Mouse (Mus musculus) liver, embryonic 12.5 days (tissue): ENCODE measurements around the gene Adk. TPM values are rescaled to one million over a fixed set of nuclear protein-coding genes. Genes with fewer than 3 reads are reported as not detected.

Experiments
- ATAC-seq: fragments of 200-750 bp; cut with Nextera tagmentation; 2 replicates; pipeline ENCODE4 v1.8.0; 2017; ENCODE audit warnings: moderate number of reproducible peaks, mild to moderate bottlenecking, moderate library complexity
- H3K27ac ChIP-seq: fragments of 300-500 bp; sonication (generic); 2 replicates; pipeline ENCODE4 v1.5.1; 2016; ENCODE audit warnings: mild to moderate bottlenecking
- H3K27me3 ChIP-seq: fragments of 300-500 bp; sonication (generic); replicated peaks from 2 replicates; pipeline ENCODE4 v1.6.1; 2016; ENCODE audit warnings: mild to moderate bottlenecking, moderate library complexity
- H3K36me3 ChIP-seq: fragments of 300-500 bp; sonication (generic); 2 replicates; pipeline ENCODE4 v1.6.1; 2016; ENCODE audit warnings: mild to moderate bottlenecking, moderate library complexity
- H3K4me1 ChIP-seq: fragments of 300-500 bp; sonication (generic); 2 replicates; pipeline ENCODE4 v1.6.1; 2016
- H3K4me2 ChIP-seq: fragments of 300-500 bp; sonication (generic); 2 replicates; pipeline ENCODE4 v1.6.1; 2016; ENCODE audit warnings: mild to moderate bottlenecking, moderate library complexity
- H3K4me3 ChIP-seq: fragments of 300-500 bp; sonication (generic); 2 replicates; pipeline ENCODE4 v1.5.1; 2016; ENCODE audit warnings: mild to moderate bottlenecking, moderate library complexity
- H3K9ac ChIP-seq: fragments of 300-500 bp; sonication (generic); 2 replicates; pipeline ENCODE4 v1.6.1; 2016; ENCODE audit warnings: mild to moderate bottlenecking, moderate library complexity
- H3K9me3 ChIP-seq: fragments of 300-500 bp; sonication (generic); replicated peaks from 2 replicates; pipeline ENCODE4 v1.6.1; 2016; ENCODE audit warnings: mild to moderate bottlenecking, moderate library complexity
- WGBS: fragments of 180-500 bp; shearing (Covaris S2); methylation state at CpG from one replicate; pipeline ENCODE4 v1.1.7; 2016; ENCODE audit not compliant: insufficient replicate concordance; 5-methylcytosine and 5-hydroxymethylcytosine counted together
- polyA plus RNA-seq: library from polyadenylated mRNA; unstranded; fragments of >200 nt; fragmentation: Nextera tagmentation; extraction: Ambion mirVana; gene quantifications from 2 replicates; pipeline ENCODE4 v1.2.1, GENCODE M21; 2016

Gene Adk
- polyA plus RNA-seq, 1 experiment from 2014 or later: 206 TPM

DNA sequence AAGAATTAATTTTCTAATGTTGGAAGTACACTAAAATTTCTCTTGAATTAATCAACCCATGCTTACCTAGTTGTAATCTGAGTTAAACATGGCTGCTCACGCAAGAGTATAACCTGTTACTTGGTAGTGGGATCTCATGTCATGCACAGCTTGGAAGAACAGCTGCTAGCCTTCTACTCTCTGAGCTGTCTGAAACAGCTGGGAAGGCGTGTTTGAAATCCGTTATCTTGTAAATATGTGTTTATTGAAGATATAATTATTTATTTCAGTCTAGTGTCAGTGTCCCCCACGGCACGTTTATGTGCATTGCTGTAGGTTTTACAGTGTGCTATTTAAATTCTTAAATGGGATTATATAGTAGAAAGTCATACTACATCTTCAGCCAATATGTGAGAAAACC is 188.7 kb downstream of the Adk start:
- H3K9ac ChIP-seq: no peak overlapping the region
- no peak overlapping the region for H3K4me3 ChIP-seq
- 88% methylated on average over 5 of the region's 5 CpGs for WGBS
- H3K4me1 ChIP-seq: no peaks in the 10 kb centered on the region
- H3K36me3 ChIP-seq: peaks cover 17% of the 10 kb centered on the region
- no peaks in the 10 kb centered on the region for H3K9me3 ChIP-seq
- no peak for ATAC-seq
- no peaks in the 10 kb centered on the region for H3K27me3 ChIP-seq
- no peak overlapping the region for H3K27ac ChIP-seq
- H3K4me2 ChIP-seq: no peak overlapping the region

DNA sequence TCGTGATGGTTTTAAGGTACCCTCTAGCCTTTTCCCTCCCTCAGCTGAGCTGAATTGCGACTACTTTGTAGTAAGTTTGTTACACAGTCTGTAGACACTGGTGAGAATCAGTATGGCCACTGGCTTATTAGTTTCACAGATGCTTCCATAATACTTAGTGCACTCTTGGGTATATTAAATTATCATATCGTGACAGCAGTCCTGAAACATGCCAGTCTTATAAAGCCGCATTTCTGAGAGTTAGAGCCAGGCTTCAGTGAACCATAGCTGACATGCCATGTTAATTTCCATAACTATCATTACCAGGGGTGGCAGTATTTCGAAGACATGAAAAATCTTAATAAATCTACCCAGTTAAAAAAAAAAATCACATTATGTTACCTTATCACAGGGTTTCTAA is 199.0 kb downstream of the Adk start:
- Histone ChIP-seq H3K4me3 (no peak overlapping the region), H3K4me1 (no peaks in the 10 kb centered on the region), H3K36me3 (no peaks in the 10 kb centered on the region), H3K27me3 (no peaks in the 10 kb centered on the region), H3K9me3 (no peaks in the 10 kb centered on the region), H3K27ac (no peak overlapping the region), H3K9ac (no peak overlapping the region), H3K4me2 (no peak overlapping the region)
- 84% methylated on average over 5 of the region's 5 CpGs for WGBS
- ATAC-seq: no peak

- Histone ChIP-seq H3K4me2 (no peak overlapping the region), H3K4me1 (no peaks in the 10 kb centered on the region), H3K36me3 (no peaks in the 10 kb centered on the region), H3K9ac (no peak overlapping the region), H3K4me3 (no peak overlapping the region), H3K27ac (no peak overlapping the region), H3K27me3 (no peaks in the 10 kb centered on the region), H3K9me3 (no peaks in the 10 kb centered on the region)
- WGBS: 77% methylated on average over 7 of the region's 7 CpGs
- no peak for ATAC-seq
Measured at GRCm38 (mm10) chr14:21252326-21252886, 200.0 kb downstream of the Adk start.

- Histone ChIP-seq H3K4me2 (no peak overlapping the region), H3K27me3 (no peaks in the 10 kb centered on the region), H3K4me1 (no peaks in the 10 kb centered on the region), H3K9ac (no peak overlapping the region), H3K9me3 (no peaks in the 10 kb centered on the region), H3K4me3 (no peak overlapping the region), H3K36me3 (no peaks in the 10 kb centered on the region), H3K27ac (no peak overlapping the region)
- WGBS: 80% methylated on average over 5 of the region's 5 CpGs
- ATAC-seq: no peak
Measured at GRCm38 (mm10) chr14:21253321-21253992, 201.1 kb downstream of the Adk start.

DNA sequence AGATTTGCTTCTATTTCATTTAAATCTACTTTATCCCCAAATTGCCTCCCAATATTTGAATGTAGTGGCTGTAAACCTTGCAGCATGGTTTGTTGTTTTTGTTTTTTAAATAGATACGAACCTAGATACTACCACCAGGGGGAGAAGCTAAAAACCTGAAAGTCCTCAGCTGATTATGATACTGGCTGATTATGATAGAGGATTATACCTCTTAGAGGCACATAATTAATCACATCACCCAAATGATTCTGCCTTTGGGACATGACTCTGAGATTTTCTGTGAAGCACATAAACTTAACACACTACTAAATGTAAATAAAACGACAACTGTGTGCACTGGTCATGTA is 201.6 kb downstream of the Adk start:
- Histone ChIP-seq H3K27ac (no peak overlapping the region), H3K4me2 (no peak overlapping the region), H3K4me3 (no peak overlapping the region), H3K9ac (no peak overlapping the region), H3K36me3 (no peaks in the 10 kb centered on the region), H3K27me3 (no peaks in the 10 kb centered on the region), H3K9me3 (no peaks in the 10 kb centered on the region), H3K4me1 (no peaks in the 10 kb centered on the region)
- ATAC-seq: no peak
- WGBS: 76% methylated on average over 2 of the region's 2 CpGs

DNA sequence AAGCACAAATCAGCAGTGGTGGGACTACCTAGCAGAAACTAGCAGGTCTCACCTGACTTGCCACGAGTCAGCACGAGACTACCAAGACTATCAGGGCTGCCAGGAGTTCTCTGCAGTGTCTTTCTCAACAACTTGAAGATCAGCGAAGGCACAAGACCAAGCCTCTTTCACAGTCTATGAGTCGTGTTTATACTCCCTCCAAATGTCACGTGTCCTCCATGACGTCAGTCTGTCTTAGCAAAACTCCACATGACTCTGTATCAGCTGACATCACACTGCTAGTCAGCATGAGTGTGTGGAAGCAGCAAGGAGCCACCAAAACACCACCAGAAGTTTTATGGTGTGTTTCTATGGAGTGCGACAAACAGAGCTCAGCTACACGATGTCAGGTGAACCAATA is 215.9 kb downstream of the Adk start:
- WGBS: 86% methylated on average over 8 of the region's 8 CpGs
- Histone ChIP-seq H3K9ac (no peak overlapping the region), H3K4me2 (no peak overlapping the region), H3K4me3 (no peak overlapping the region), H3K9me3 (no peaks in the 10 kb centered on the region), H3K4me1 (peaks cover 7% of the 10 kb centered on the region; the same call in 1 of the 2 replicates), H3K27ac (no peak overlapping the region), H3K27me3 (no peaks in the 10 kb centered on the region), H3K36me3 (peaks cover 5% of the 10 kb centered on the region; the same call in 1 of the 2 replicates)
- ATAC-seq: no peak

- no peak for ATAC-seq
Measured at GRCm38 (mm10) chr14:21271472-21271871, 219.1 kb downstream of the Adk start.

GRCm38 (mm10) chr14:21275786-21276185 is 223.4 kb downstream of the Adk start:
- no peak overlapping the region for H3K4me2 ChIP-seq
- ATAC-seq: no peak
- peaks cover 8% of the 10 kb centered on the region for H3K4me1 ChIP-seq
- H3K9me3 ChIP-seq: no peaks in the 10 kb centered on the region
- 8% methylated on average over 1 of the region's 1 CpGs for whole genome bisulfite sequencing
- no peak overlapping the region for H3K4me3 ChIP-seq
- H3K27ac ChIP-seq: no peak overlapping the region
- no peaks in the 10 kb centered on the region for H3K27me3 ChIP-seq
- no peak overlapping the region for H3K9ac ChIP-seq
- no peaks in the 10 kb centered on the region for H3K36me3 ChIP-seq

More at GRCm38 (mm10) chr14:21271472-21271871, 219.1 kb downstream of the Adk start:
- no peaks in the 10 kb centered on the region for H3K9me3 ChIP-seq
- H3K36me3 ChIP-seq: peaks cover 5% of the 10 kb centered on the region; the same call in 1 of the 2 replicates
- no peak overlapping the region for H3K27ac ChIP-seq
- peaks cover 8% of the 10 kb centered on the region for H3K4me1 ChIP-seq
- no peaks in the 10 kb centered on the region for H3K27me3 ChIP-seq
- no peak overlapping the region for H3K4me3 ChIP-seq
- 76% methylated on average over 4 of the region's 4 CpGs for WGBS
- no peak overlapping the region for H3K4me2 ChIP-seq
- H3K9ac ChIP-seq: no peak overlapping the region

DNA sequence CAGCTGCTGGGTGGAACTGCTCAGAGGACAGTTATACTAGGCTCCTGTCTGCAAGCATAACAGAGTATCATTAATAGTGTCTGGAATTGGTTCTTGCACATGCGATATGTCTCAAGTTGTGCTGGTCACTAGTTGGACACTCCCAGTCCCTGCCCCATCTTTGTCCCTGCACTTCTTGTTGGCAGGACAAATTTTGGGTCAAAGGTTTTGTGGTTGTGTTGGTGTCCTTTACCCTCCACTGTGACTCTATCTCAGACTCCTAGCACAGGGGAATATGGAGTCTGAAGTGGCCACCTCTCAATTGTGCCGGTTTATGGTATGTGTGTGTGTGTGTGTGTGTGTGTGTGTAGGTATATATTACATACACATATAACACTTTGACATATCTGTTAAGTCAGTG is 225.9 kb downstream of the Adk start:
- H3K4me1 ChIP-seq: peaks cover 8% of the 10 kb centered on the region
- no peak overlapping the region for H3K4me2 ChIP-seq
- no peak overlapping the region for H3K4me3 ChIP-seq
- H3K9me3 ChIP-seq: no peaks in the 10 kb centered on the region
- no peak overlapping the region for H3K9ac ChIP-seq
- H3K27me3 ChIP-seq: no peaks in the 10 kb centered on the region
- ATAC-seq: no peak
- H3K27ac ChIP-seq: no peak overlapping the region
- H3K36me3 ChIP-seq: no peaks in the 10 kb centered on the region
- 93% methylated on average over 2 of the region's 2 CpGs for WGBS

- H3K4me2 ChIP-seq: no peak overlapping the region
- H3K4me3 ChIP-seq: no peak overlapping the region
- H3K27me3 ChIP-seq: no peaks in the 10 kb centered on the region
- 72% methylated on average over 6 of the region's 6 CpGs for WGBS
- no peaks in the 10 kb centered on the region for H3K9me3 ChIP-seq
- ATAC-seq: no peak
- no peak overlapping the region for H3K9ac ChIP-seq
- H3K36me3 ChIP-seq: no peaks in the 10 kb centered on the region
- H3K4me1 ChIP-seq: peaks cover 8% of the 10 kb centered on the region
- H3K27ac ChIP-seq: no peak overlapping the region
Measured at GRCm38 (mm10) chr14:21278907-21279535, 226.6 kb downstream of the Adk start.

DNA sequence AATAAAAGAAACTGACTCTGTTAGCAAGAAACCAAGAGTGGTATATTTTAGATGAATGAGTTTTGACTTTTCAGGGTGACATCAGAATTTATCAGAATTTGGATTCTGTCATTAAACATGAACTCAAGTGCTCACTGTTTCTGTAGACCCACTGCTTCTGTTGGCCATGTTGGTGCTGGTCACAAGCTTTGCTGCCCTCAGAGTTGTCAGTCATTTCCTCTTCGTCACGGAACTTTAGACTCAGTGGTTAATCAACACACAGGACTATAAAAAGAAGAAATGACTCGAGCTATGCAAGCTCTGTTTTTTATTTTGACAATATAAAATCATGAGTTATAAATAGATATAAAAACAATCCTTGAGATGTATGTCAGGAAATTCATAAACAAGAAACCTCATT is 228.1 kb downstream of the Adk start:
- H3K9ac ChIP-seq: no peak overlapping the region
- 48% methylated on average over 3 of the region's 3 CpGs for WGBS
- no peak for ATAC-seq
- no peak overlapping the region for H3K4me2 ChIP-seq
- H3K9me3 ChIP-seq: no peaks in the 10 kb centered on the region
- no peak overlapping the region for H3K4me3 ChIP-seq
- H3K27ac ChIP-seq: no peak overlapping the region
- H3K36me3 ChIP-seq: no peaks in the 10 kb centered on the region
- peaks cover 4% of the 10 kb centered on the region for H3K4me1 ChIP-seq
- H3K27me3 ChIP-seq: no peaks in the 10 kb centered on the region

DNA sequence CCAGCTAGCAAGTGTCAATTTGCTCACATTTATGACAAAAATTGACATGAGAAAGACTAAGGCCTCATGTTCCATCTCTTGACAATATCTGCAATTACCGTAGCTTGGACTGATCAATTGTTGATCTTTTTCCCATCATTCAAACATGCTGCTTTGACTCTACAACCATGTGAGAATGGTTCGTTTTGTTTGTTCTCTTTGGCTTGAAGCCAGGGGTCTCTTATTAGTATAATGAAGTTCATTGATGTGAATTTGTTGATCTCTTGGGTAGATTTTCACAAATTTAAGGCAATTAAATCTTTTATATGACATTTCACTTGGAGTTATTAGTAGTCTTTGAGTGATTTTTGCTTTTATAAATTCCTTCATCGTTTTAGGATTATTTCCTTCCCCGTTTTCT is 229.1 kb downstream of the Adk start:
- Histone ChIP-seq H3K9ac (no peak overlapping the region), H3K9me3 (no peaks in the 10 kb centered on the region), H3K4me3 (no peak overlapping the region), H3K36me3 (no peaks in the 10 kb centered on the region), H3K4me2 (no peak overlapping the region), H3K27ac (no peak overlapping the region), H3K4me1 (no peaks in the 10 kb centered on the region), H3K27me3 (no peaks in the 10 kb centered on the region)
- no peak for ATAC-seq
- 81% methylated on average over 4 of the region's 4 CpGs for WGBS
